Mouse (Mus musculus) hindbrain, embryonic 10.5 days (tissue): ENCODE data around the gene Wdr26. TPM values are rescaled to one million over a fixed set of nuclear protein-coding genes. Genes with fewer than 3 reads are reported as not detected.

Experiments
- DNase-seq: peaks from one replicate; pipeline ENCODE4 v3.0.0-alpha.2; 2017; ENCODE audit warnings: low spot score
- H3K27ac ChIP-seq: fragments of 300-500 bp; sonication (generic); 2 replicates; pipeline ENCODE4 v1.5.1; 2016; ENCODE audit warnings: mild to moderate bottlenecking, moderate library complexity
- H3K27me3 ChIP-seq: fragments of 300-500 bp; sonication (generic); 2 replicates; pipeline ENCODE4 v1.6.1; 2016; ENCODE audit warnings: mild to moderate bottlenecking; ENCODE audit not compliant: poor library complexity, insufficient read depth, severe bottlenecking
- H3K36me3 ChIP-seq: fragments of 300-500 bp; sonication (generic); 2 replicates; pipeline ENCODE4 v1.6.1; 2016; ENCODE audit warnings: mild to moderate bottlenecking, moderate library complexity
- H3K4me1 ChIP-seq: fragments of 300-500 bp; sonication (generic); replicated peaks from 2 replicates; pipeline ENCODE4 v1.6.1; 2016; ENCODE audit warnings: mild to moderate bottlenecking
- H3K4me3 ChIP-seq: fragments of 300-500 bp; sonication (generic); 2 replicates; pipeline ENCODE4 v1.5.1; 2016; ENCODE audit warnings: mild to moderate bottlenecking, moderate library complexity
- H3K9me3 ChIP-seq: fragments of 300-500 bp; sonication (generic); 2 replicates; pipeline ENCODE4 v1.6.1; 2016; ENCODE audit warnings: mild to moderate bottlenecking, moderate library complexity
- WGBS: fragments of 180-500 bp; shearing (Covaris S2); methylation state at CpG from one replicate; pipeline ENCODE4 v1.1.7; 2016; 5-methylcytosine and 5-hydroxymethylcytosine counted together
- polyA plus RNA-seq: library from polyadenylated mRNA; unstranded; fragments of >200 nt; fragmentation: Nextera tagmentation; extraction: Ambion mirVana; gene quantifications from 2 replicates; pipeline ENCODE4 v1.2.1, GENCODE M21; 2016

The Wdr26 gene
- polyA plus RNA-seq, 1 experiment from 2014 or later: 25.6 TPM

DNA sequence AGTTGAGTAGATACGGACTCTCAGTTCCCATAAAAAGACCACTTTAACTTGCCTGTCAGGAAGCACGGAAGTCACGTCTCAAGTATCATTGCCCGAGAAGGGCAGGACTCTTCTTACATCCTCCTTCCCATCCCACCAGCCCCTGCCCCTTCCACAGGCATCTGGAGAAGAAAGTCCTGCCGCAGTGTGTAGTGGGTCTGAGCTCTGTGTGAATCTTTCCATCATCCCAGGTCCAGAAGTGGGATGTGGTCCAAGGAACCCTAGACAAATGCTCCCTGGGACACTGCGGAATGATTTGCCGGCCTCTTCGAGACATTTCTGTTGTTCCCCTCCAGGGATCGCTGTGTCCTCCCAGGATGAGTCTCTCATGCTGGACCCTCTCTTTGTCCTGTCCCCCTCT is 20.0 kb upstream of the Wdr26 start:
- no peaks in the 10 kb centered on the region for H3K9me3 ChIP-seq
- H3K27me3 ChIP-seq: no peaks in the 10 kb centered on the region
- 85% methylated on average over 9 of the region's 9 CpGs for WGBS
- peak overlapping the region; percentile 62 for H3K27ac ChIP-seq
- H3K4me3 ChIP-seq: no peak overlapping the region
- no peaks in the 10 kb centered on the region for H3K36me3 ChIP-seq
- DNase-seq: no peak
- peaks cover 26% of the 10 kb centered on the region for H3K4me1 ChIP-seq

DNA sequence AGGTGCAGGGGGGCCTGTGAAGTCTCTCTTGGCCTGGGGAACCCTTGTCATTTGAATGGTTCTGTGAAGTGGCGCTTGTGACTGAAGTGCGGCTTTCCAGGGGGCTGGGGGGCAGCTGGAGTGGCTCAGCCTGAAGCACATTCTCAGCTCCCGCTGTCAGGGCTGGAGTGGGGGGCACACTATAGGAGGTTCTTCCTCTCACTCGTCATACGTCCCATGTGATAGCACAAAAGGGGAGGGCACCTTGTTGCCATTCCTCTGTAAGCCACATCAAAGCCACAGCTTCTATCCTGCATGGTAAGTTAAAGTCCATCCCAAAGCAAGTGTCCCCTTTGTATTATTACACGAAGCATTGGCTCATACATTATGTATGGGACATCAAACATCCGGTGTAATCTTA is 19.5 kb upstream of the Wdr26 start:
- WGBS: 67% methylated on average over 7 of the region's 7 CpGs

DNA sequence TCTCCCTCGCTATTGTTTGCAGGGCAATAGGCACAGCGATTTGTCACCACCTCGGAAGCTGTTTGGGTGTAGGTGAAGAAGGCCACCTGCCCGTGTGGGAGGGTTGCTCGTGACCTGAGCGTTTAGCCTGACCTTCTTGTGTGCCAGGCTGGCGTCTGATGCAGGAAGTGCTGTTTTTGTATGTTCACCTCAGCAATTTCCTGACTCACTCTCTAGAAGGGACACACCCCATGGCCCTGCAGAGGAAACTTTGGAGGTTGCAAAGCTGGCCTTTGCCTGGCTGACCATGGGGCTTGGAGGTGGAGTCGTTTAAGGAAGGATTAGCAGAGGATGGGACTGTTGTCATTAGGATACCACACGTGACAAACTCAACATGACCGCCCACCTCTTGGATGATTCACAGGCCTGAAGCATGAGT is 18.9 kb upstream of the Wdr26 start:
- no peaks in the 10 kb centered on the region for H3K36me3 ChIP-seq
- H3K4me1 ChIP-seq: peaks cover 26% of the 10 kb centered on the region
- H3K27ac ChIP-seq: peak overlapping the region; percentile 17; the same call in 1 of the 2 replicates
- no peak overlapping the region for H3K4me3 ChIP-seq
- WGBS: 40% methylated on average over 10 of the region's 10 CpGs
- no peaks in the 10 kb centered on the region for H3K9me3 ChIP-seq
- no peaks in the 10 kb centered on the region for H3K27me3 ChIP-seq
- no peak for DNase-seq

More for the DNA sequence above, 19.5 kb upstream of the Wdr26 start:
- no peaks in the 10 kb centered on the region for H3K9me3 ChIP-seq
- peaks cover 26% of the 10 kb centered on the region for H3K4me1 ChIP-seq
- no peaks in the 10 kb centered on the region for H3K27me3 ChIP-seq
- H3K36me3 ChIP-seq: no peaks in the 10 kb centered on the region
- DNase-seq: no peak
- no peak overlapping the region for H3K4me3 ChIP-seq
- H3K27ac ChIP-seq: peak overlapping the region; percentile 17; the same call in 1 of the 2 replicates

DNA sequence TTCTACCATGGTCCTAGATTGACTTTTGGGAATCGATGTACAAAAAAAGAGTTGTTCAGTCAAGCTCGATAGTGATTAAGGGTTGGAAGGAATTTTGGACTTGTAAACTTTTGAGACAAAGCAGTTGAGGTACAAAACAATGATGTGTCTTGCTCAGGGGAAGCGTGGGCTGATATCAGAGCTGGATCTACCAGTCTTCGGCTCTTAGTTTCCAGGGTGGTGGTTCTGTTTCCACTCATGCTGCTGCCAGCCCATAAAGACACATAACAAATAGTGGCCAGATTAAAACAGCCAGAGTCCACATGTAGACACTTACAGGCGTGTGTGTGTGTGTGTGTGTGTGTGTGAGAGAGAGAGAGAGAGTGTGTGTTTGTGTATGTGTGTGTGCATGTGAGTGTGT is 17.2 kb upstream of the Wdr26 start:
- Histone ChIP-seq H3K36me3 (no peaks in the 10 kb centered on the region), H3K27ac (no peak overlapping the region), H3K4me1 (peaks cover 23% of the 10 kb centered on the region), H3K9me3 (no peaks in the 10 kb centered on the region), H3K27me3 (no peaks in the 10 kb centered on the region), H3K4me3 (no peak overlapping the region)
- 92% methylated on average over 5 of the region's 5 CpGs for WGBS
- DNase-seq: no peak

DNA sequence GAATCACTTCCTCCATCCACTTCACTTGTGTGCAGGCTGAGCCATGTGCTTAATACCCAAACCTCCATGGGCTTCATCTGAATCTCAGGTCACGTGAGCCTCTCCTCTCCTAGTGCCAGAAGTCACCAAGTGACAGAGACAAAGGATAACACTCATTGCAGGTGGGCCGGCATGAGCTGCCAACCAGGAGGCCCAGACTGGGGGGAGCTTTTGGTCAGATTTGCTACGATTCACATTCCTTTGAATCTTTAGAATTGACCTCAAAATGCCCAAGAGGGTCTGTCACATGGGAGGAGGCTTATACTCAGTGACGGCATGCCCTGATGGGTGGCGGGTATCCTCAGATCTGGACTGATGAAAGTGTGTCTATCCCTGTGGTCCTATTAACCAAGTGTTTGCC is 16.8 kb upstream of the Wdr26 start:
- no peak for DNase-seq
- Histone ChIP-seq H3K4me3 (no peak overlapping the region), H3K27ac (no peak overlapping the region), H3K36me3 (no peaks in the 10 kb centered on the region), H3K4me1 (peaks cover 22% of the 10 kb centered on the region), H3K27me3 (no peaks in the 10 kb centered on the region), H3K9me3 (no peaks in the 10 kb centered on the region)
- WGBS: 73% methylated on average over 5 of the region's 5 CpGs

DNA sequence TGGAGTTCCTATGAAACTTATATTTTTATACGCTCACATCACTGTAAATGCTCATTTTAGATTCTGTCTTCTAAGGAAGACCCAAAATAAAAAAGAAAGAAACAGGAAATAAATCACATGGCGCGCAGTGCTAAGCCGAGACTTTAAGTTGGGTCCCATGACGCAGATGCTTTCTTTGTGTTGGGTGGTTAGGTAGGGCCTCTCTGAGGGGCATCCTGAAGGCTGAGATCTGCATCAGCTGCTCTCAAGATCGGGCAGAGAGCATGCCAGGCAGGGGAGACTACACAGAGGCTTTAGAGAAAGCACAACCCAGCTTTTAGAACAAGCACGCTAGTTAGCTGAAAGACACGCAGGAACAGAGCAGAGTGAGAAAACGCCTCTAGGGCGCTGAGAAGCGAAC is 16.0 kb upstream of the Wdr26 start:
- H3K9me3 ChIP-seq: no peaks in the 10 kb centered on the region
- H3K36me3 ChIP-seq: no peaks in the 10 kb centered on the region
- H3K4me3 ChIP-seq: no peak overlapping the region
- H3K27ac ChIP-seq: no peak overlapping the region
- peaks cover 22% of the 10 kb centered on the region for H3K4me1 ChIP-seq
- DNase-seq: no peak
- WGBS: 88% methylated on average over 11 of the region's 11 CpGs
- no peaks in the 10 kb centered on the region for H3K27me3 ChIP-seq

DNA sequence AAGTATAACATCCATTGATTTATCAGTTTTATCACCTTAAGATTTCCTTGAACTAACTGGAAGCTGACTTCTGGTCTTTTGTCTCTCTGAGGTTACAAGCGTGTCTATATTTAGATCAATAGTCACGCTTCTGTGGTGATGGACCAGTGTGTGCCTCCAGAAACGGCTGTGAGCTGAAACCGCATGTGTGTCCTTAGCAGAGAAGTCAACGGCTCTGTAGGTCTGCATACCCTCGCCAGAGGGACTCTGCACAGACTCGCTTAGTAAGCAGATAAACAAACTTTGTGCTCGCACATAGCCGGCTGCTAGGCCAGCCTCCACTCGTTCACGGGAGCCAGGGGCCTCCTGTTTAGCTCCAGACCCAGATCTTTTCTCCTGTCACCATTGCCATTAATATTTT is 15.0 kb upstream of the Wdr26 start:
- 78% methylated on average over 11 of the region's 11 CpGs for WGBS
- no peak for DNase-seq
- peaks cover 13% of the 10 kb centered on the region for H3K4me1 ChIP-seq
- H3K27me3 ChIP-seq: no peaks in the 10 kb centered on the region
- H3K4me3 ChIP-seq: no peak overlapping the region
- H3K9me3 ChIP-seq: no peaks in the 10 kb centered on the region
- no peaks in the 10 kb centered on the region for H3K36me3 ChIP-seq
- no peak overlapping the region for H3K27ac ChIP-seq

DNA sequence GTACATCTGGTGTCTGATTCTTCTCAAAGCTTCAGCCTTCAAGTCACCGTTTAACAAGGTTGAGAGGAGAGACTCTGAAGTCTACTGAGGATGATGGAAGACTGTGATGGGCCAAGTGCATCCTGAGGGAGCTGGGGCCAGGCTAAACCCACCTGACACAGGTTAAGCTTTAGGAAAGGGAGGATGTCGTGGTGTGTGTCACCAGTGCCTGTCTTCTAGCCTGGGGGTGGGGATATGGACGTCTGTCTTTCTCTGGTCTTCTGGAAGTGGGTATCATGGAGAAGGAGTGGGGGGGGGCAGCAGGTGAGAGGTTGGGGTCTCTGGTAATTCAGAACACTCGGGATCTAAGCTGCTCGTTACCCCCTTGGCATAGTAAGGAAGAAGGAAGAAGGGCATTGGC is 13.5 kb upstream of the Wdr26 start:
- no peak overlapping the region for H3K4me3 ChIP-seq
- no peaks in the 10 kb centered on the region for H3K27me3 ChIP-seq
- H3K9me3 ChIP-seq: no peaks in the 10 kb centered on the region
- no peak for DNase-seq
- WGBS: 77% methylated on average over 5 of the region's 5 CpGs
- H3K4me1 ChIP-seq: no peaks in the 10 kb centered on the region; the same call in 1 of the 2 replicates
- no peaks in the 10 kb centered on the region for H3K36me3 ChIP-seq
- H3K27ac ChIP-seq: no peak overlapping the region

DNA sequence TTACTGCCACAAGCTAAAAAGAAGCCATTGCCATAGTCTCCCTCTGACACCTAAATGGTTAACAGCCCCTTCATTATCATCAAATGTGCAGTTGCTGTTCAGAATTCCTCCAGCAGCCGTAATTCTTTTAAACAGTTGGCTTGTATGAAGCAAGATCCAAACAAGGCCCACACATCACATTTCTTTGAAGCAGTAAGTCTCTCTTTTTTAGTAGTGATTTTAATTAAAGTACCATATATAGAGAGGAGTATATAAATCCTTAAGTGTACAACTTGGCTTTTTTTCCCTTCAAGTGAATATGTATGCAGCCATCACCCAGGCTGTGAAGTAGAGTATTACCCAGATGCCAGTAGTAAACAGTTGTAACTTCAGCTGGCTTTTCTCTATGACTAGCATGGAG is 10.2 kb upstream of the Wdr26 start:
- Histone ChIP-seq H3K36me3 (no peaks in the 10 kb centered on the region), H3K4me3 (no peak overlapping the region), H3K27me3 (no peaks in the 10 kb centered on the region), H3K27ac (no peak overlapping the region), H3K4me1 (no peaks in the 10 kb centered on the region), H3K9me3 (no peaks in the 10 kb centered on the region)
- 63% methylated on average over 1 of the region's 1 CpGs for WGBS
- DNase-seq: no peak

DNA sequence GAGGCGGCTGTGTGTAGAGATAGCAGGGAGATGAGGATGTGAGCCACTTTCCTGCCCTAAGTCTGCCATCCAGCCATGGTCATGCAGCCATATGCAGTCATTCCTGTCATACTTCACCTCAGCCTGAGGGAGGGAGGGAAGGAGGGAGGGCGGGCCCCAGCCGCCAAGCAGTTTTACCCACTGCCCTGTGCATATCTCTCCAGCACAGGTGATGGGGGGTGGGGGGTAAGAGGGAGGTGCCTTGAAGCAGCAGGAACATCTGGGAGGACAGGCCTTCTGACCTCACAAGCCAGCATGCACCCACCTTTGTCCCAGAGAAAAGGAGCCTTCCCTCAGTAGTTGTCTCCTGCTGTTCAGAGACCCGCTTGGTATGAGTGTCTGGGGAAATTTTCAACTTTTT is 4.5 kb upstream of the Wdr26 start:
- no peaks in the 10 kb centered on the region for H3K9me3 ChIP-seq
- DNase-seq: no peak
- no peaks in the 10 kb centered on the region for H3K36me3 ChIP-seq
- WGBS: 59% methylated on average over 4 of the region's 4 CpGs
- no peaks in the 10 kb centered on the region for H3K27me3 ChIP-seq
- no peak overlapping the region for H3K4me3 ChIP-seq
- H3K4me1 ChIP-seq: peaks cover 23% of the 10 kb centered on the region
- H3K27ac ChIP-seq: peak overlapping the region; percentile 66

DNA sequence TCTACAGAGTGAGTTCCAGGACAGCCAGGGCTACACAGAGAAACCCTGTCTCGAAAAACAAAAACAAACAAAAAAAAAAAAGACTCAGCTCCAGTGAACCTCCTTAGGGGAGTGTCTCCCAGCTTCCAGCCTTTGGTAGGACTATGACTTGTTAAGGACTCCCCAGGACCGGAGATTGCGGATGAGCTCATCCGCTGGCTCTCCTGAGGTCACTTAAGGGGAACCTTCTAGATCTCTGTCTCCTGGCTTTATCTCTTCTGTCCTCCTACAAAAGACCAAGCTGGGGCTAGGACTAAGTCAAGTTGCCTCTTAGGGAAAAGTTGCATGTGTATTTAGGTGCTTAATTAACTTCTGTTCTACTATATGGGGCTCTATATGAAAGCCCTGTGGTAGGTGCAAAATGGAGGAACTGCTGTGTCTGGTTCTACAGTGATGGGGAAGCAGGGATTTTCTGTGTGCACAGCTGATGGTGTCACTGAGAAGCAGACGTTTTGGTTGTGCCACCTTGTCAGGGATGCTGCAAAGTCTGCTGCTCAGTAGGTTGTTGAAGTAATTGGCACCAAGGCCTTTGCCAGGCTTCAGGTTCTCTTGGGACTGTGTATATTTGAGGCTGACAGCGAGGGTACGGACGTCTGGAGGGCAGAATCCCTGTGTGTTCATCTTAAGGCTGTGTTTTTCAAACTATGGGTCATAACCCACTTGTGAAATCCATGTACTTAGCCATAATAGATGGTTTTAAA is 2.7 kb upstream of the Wdr26 start:
- no peaks in the 10 kb centered on the region for H3K9me3 ChIP-seq
- 84% methylated on average over 8 of the region's 8 CpGs for WGBS
- DNase-seq: no peak
- peaks cover 34% of the 10 kb centered on the region for H3K4me1 ChIP-seq
- no peak overlapping the region for H3K4me3 ChIP-seq
- no peaks in the 10 kb centered on the region for H3K27me3 ChIP-seq
- peaks cover under 1% of the 10 kb centered on the region; the same call in 1 of the 2 replicates for H3K36me3 ChIP-seq
- H3K27ac ChIP-seq: no peak overlapping the region

DNA sequence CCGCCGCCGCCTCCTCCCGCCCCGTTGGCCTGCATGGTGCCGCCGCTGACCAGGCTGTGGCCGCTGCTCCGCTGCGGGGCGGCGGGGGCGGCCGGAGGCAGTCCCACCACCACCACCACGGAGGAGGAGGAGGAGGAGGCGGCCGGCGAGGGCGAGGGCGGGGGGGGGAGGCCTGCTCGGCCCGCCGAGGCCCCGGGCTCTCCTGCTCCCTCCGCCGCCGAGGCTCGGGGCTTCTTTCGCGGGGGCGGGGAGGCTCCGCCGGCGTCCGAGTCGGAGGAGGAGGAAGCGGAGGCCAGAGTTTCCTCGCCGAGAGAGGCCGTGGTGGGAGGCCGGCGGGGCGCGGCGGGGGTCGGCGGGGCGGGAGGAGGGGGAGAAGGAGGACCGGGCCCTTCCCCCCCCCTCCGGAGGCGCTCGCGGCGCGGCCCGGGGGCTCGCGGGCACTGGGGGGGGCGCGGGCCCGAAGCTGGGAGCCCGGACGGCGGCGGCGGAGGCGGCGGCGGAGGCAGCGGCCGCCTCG is 340 bp downstream of the Wdr26 start:
- DNase-seq: no peak
- peak overlapping the region; percentile 87 for H3K4me3 ChIP-seq
- 2% methylated on average over 38 of the region's 72 CpGs for WGBS
- H3K27ac ChIP-seq: peak overlapping the region; percentile 99
- peaks cover 37% of the 10 kb centered on the region for H3K4me1 ChIP-seq
- H3K36me3 ChIP-seq: peaks cover 27% of the 10 kb centered on the region
- no peaks in the 10 kb centered on the region for H3K27me3 ChIP-seq
- H3K9me3 ChIP-seq: no peaks in the 10 kb centered on the region

DNA sequence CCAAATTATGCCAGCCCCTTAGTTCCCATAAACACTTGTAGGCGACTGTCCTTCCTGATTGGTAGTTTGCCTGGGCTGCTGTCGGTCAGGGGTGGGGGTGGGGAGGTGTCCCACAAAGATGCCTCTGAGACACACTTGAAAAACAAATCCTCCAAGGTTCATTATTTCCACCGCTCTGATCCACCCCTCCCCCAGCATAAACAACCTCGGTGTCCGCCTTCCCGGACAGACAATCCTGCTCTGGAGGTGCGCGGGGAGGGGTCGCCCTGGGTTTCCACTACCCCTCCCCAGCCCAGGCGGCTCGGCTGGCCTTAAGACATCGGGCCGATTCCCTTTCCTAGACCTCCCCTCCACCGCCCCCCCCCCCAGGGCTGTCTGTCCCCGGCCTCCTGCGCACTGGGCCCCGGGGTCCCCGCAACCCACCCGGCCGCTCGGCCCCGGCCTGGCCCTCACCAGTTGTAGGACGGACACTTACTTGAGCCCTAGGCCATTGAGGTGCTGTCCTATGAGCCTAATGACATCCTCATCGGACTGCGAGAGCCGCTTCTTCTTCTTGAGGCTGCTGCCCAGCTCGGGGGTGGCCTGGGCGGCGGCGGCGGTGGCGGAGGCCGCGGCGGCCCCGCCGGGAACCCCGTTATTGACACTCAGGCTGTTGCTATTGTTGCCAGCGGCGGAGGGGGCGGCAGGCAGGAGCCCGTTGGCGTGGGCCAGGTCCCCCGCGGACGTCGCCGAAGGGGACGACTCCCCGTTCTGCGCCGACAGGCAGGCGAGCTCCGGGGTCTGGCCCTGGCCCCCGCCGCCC is 999 bp downstream of the Wdr26 start:
- Histone ChIP-seq H3K4me3 (peak overlapping the region; percentile 87), H3K27me3 (no peaks in the 10 kb centered on the region), H3K27ac (peak overlapping the region; percentile 99), H3K4me1 (peaks cover 34% of the 10 kb centered on the region), H3K36me3 (peaks cover 34% of the 10 kb centered on the region), H3K9me3 (no peaks in the 10 kb centered on the region)
- WGBS: under 1% methylated on average over 56 of the region's 56 CpGs
- peak; percentile 52 for DNase-seq
